Mouse (Mus musculus): ENCODE data around the gene Slc9a5. TPM values are rescaled to one million over a fixed set of nuclear protein-coding genes. Genes with fewer than 3 reads are reported as not detected.

Slc9a5 gene
- 1 to 10 TPM; 2.1 to 9.3 (median 3.8) TPM for total RNA-seq (2018; cell fraction: chromatin; rRNA removed)
- total RNA-seq (2018; cell fraction: cytosol; rRNA removed) = under 1 TPM; 0.06 to 0.51 (median 0.25) TPM
- 10 to 100 TPM in 1 of 26 experiments, 1 to 10 TPM in 22, under 1 TPM in 3; 0.85 to 20.0 (median 2.7) TPM for total RNA-seq (2018; cell fraction: nucleus; rRNA removed)
- polyA plus RNA-seq (2018) = 0.36 to 0.94 TPM (median 0.36 TPM) in 3 replicates

DNA sequence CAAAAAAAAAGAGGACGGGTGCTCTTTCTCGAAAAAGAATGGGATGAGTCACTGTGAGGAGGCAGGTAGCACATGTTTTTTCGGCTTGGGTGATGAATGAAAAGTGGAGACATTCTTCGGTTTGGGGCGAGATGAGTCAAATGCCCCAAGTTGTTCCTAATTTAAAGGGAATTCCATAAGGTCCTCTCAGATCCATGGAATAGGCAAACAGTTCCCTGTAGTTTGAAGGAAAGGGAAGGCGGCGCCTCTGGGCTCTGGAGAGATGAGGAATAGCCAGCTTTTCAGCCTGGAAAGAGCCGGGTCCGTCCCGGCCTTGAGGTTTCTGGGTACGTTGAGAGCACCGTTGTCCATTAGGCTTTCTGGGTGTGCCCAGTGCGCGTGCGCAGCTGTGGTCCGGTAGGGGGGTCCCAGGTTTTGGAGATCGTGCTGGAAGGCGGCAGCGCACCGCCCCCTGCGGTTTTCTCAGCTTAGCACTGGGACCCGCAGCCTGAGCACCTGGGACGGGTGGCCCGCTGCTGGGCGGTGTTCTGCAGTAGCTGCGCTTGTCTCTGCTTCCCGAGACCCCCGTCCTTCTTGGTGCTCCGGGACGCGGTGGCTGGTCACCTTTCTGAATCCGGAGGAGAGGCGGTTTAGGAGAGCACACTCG lies at the start of gene Slc9a5:
Slc9a5 (plus strand) TSS at position 394 of the 646 bp plus-strand sequence.
- 1% methylated on average over 34 of the region's 34 CpGs for WGBS (ENCODE audit: missing documents)
- H3K79me2 ChIP-seq (ENCODE audit: inconsistent target) = peaks cover 32% of the 10 kb centered on the region
- H3K4me3 ChIP-seq (ENCODE audit: inconsistent target) = peak within 1 kb of the TSS; percentile 88
- H3K27ac ChIP-seq = peak within 1 kb of the TSS; percentile 79
- H3K36me3 ChIP-seq (ENCODE audit: inconsistent target) = no peaks in the 10 kb centered on the region

DNA sequence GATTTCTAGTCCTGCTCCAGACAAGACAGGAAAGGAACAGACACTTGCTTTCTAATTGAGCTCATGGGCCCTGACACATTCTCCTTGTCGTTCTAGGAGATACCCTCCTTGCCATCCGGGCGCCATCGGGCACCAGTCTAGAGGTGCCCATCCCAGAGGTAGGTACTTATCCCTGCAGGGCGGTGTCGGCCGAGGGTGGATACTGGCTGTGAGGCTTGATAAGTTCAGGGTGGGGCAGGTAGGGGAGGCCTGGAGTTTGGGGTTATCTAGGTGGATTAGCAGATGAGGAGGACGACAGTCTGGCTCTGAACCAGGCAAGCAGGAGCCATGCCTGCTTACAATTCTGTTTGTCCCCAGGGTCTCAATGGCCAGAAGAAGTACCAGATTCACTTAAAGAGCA lies 48.7 kb upstream of the Slc9a5 start:
- no peak overlapping the region for H3K27ac ChIP-seq
- WGBS (ENCODE audit: missing documents) = 99% methylated on average over 8 of the region's 8 CpGs
- H3K79me2 ChIP-seq (ENCODE audit: inconsistent target) = peaks cover 38% of the 10 kb centered on the region
- H3K36me3 ChIP-seq (ENCODE audit: inconsistent target) = peaks cover 26% of the 10 kb centered on the region; the same call in 1 of the 2 replicates
- no peak overlapping the region for H3K4me3 ChIP-seq (ENCODE audit: inconsistent target)

DNA sequence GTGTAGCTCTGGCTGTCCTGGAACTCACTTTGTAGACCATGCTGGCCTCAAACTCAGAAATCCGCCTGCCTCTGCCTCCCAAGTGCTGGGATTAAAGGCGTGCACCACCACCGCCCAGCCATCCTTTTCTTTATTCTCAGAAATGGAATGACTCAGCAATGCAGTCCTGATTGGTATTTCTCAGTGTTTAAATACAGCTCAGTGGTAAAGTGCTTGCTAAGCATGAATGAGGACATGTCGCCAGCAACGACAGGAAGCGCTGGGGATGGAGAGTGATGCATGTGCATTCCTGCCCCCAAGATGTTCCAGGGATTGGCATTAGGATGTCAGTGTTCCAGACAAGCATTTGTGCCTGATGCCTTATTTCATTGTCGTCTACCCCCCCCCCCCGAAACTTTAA lies 45.2 kb upstream of the Slc9a5 start:
- 75% methylated on average over 8 of the region's 8 CpGs for WGBS (ENCODE audit: missing documents)
- H3K27ac ChIP-seq = peak overlapping the region; percentile 45; the same call in 1 of the 2 replicates
- H3K79me2 ChIP-seq (ENCODE audit: inconsistent target) = peaks cover 31% of the 10 kb centered on the region
- H3K4me3 ChIP-seq (ENCODE audit: inconsistent target) = no peak overlapping the region
- H3K36me3 ChIP-seq (ENCODE audit: inconsistent target) = peaks cover 38% of the 10 kb centered on the region; the same call in 1 of the 2 replicates

DNA sequence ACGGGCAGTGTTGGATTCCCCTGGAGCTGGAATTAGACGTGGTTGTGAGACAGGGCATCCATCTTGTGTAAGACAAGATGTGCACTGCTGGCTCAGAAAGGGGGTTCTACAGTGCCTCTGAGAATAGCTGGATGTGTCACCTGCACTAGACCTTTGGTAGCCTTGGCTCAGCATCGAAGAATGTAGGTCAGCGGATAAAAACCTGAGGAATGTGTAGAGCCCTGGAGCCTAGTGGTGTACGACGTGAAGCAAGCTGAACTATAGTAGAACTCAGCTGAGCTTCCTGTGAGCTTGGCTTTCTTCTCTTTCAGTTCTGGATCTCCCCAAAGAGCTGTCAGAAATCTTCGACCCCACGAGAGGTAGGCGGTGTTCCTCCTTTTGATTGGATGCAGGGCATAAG lies 44.8 kb upstream of the Slc9a5 start:
- no peak overlapping the region for H3K4me3 ChIP-seq (ENCODE audit: inconsistent target)
- peaks cover 26% of the 10 kb centered on the region for H3K79me2 ChIP-seq (ENCODE audit: inconsistent target)
- H3K36me3 ChIP-seq (ENCODE audit: inconsistent target) = peaks cover 43% of the 10 kb centered on the region; the same call in 1 of the 2 replicates
- WGBS (ENCODE audit: missing documents) = 88% methylated on average over 7 of the region's 9 CpGs
- 0 out of 2 replicates have a peak overlapping the region, but pooled peaks have one; percentile 12 for H3K27ac ChIP-seq

DNA sequence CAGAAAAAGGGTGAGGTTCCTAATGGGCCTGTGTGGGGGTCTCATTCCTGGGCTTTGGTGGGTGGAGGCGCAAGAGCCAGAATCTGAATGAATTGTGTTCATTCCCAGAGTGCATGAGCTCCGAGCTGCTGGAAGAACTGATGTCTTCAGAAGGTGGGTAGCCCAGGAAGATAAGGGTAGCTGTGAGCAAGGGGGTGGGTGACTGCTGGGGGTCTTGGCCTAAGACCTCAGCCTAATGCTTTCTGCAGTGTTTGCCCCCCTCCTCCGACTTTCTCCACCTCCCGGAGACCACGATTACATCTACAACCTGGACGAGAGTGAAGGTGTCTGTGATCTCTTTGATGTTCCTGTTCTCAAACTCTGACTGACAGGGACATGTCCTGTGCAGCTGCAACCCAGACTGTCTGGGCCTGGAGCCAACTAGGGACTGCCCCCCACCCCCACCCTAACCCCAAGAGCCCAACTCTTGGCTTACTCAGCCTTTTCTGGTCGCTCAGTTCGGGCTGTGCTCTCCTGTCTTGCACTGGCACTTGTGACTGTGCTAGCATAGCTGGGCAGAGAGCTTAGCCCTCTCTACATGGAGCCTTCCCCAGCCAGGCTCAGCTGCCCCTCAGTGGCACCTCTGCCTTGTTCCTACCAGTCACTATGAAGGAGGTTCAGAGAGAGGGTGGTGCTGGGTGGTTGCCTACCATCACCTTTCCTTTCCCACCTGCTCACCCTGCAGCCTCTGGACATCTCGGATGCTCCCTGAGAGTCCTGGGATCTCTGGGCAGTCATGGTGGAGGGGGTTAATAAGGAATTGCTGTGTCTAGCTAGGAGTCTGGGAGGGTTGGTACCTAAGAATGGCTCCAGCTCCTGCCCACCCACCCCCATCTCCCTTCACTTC lies 44.1 kb upstream of the Slc9a5 start:
- Histone ChIP-seq H3K27ac (peak overlapping the region; percentile 27; the same call in 1 of the 2 replicates), H3K36me3 (ENCODE audit: inconsistent target) (peaks cover 50% of the 10 kb centered on the region; the same call in 1 of the 2 replicates), H3K79me2 (ENCODE audit: inconsistent target) (peaks cover 19% of the 10 kb centered on the region), H3K4me3 (ENCODE audit: inconsistent target) (no peak overlapping the region)
- 71% methylated on average over 9 of the region's 9 CpGs for WGBS (ENCODE audit: missing documents)

DNA sequence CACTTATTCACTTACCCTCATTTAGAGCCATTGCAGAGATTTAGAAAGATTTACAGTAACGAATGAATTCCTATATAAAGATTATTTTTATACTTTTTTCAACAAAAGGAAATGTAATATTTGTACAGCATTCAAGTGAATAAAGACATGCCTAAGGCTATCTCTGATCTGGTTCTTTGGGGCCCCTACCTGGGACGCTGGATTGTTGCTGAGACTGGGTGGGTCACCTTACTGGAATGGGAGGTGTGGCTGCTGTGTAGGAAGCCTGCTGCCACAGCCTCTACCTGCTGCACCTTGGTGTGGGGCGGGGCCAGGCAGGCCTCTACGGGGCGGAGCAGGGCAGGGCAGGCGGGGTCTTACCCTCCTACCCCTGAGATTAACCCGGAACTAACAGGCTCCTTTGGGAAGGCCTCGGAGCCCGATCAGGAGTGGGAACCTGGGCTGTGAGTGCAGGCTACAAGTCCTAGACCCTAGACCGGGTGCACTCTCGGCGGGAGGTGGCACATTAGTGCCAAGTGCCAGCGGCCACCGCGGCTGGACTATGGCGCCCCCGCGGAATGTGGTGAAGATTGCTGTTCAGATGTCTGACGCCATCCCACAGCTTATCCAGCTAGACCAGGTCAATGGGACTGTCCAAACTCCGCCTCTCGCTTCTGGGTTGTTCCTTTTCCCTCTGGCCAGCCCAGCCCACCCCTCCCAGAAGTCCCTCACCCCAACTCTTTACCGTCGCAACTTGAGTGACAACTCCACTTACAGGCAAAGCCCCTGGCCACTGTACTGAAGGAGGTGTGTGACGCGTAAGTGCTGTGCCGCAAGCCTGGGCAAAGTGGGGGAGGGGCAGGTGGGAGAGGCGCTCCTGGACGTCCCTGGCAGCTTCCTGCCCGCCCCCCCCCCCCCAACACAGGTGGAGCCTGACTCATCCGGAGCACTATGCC lies 43.2 kb upstream of the Slc9a5 start, which contains the start of gene Elmo3:
Elmo3 (plus strand) TSS at position 391 of the 935 bp plus-strand sequence.
- H3K27ac ChIP-seq = peak within 1 kb of the TSS; percentile 27; the same call in 1 of the 2 replicates
- H3K79me2 ChIP-seq (ENCODE audit: inconsistent target) = peaks cover 10% of the 10 kb centered on the region; the same call in 1 of the 2 replicates
- H3K4me3 ChIP-seq (ENCODE audit: inconsistent target) = no peak within 1 kb of the TSS
- peaks cover 48% of the 10 kb centered on the region; the same call in 1 of the 2 replicates for H3K36me3 ChIP-seq (ENCODE audit: inconsistent target)
- 23% methylated on average over 29 of the region's 30 CpGs for WGBS (ENCODE audit: missing documents)

DNA sequence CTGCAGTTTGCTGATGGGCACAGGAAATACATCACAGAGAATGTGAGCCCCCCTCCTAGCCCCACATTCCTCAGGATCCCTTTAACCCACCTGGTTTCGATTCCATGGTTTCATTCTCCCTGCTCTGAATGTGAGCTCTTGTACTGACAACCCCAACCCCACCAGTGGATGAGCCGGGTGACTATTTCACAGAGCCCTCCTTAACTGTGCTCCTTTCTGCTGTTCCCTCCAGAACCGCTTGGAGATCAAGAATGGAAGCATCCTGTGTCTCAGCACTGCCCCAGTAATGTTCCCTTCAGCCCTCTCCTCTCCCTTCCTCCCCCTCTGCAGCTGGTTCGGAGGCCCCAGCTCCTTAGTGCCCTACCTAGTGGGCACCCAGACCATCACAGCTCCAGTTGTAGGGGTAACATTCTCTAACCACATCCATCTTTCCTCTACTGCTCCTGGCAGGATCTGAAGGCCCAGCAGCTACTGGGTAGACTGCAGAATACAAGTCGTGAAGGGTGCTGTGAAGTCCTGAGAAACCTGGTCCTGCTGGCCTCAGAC lies 42.4 kb upstream of the Slc9a5 start:
- WGBS (ENCODE audit: missing documents) = 62% methylated on average over 5 of the region's 5 CpGs
- peaks cover 3% of the 10 kb centered on the region; the same call in 1 of the 2 replicates for H3K79me2 ChIP-seq (ENCODE audit: inconsistent target)
- H3K36me3 ChIP-seq (ENCODE audit: inconsistent target) = peaks cover 41% of the 10 kb centered on the region; the same call in 1 of the 2 replicates
- H3K4me3 ChIP-seq (ENCODE audit: inconsistent target) = no peak overlapping the region
- H3K27ac ChIP-seq = no peak overlapping the region

DNA sequence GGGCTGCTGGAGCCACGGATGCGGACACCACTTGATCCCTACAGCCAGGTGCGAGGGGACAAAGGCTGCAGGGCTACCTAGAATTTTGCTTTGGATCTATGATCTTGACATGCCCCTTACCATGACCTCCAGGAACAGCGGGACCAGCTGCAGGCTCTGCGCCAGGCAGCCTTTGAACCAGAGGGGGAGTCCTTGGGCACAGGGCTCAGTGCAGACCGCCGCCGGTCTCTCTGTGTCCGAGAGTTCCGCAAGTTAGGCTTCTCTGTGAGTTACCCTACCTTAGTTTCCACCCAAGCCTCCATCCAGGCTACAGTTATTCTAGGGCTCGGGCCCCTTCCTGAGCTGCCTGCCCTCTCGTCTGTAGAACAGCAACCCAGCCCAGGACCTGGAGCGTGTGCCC lies 41.0 kb upstream of the Slc9a5 start:
- 96% methylated on average over 13 of the region's 13 CpGs for WGBS (ENCODE audit: missing documents)
- no peak overlapping the region for H3K4me3 ChIP-seq (ENCODE audit: inconsistent target)
- no peak overlapping the region for H3K27ac ChIP-seq
- H3K36me3 ChIP-seq (ENCODE audit: inconsistent target) = peaks cover 37% of the 10 kb centered on the region
- no peaks in the 10 kb centered on the region for H3K79me2 ChIP-seq (ENCODE audit: inconsistent target)

DNA sequence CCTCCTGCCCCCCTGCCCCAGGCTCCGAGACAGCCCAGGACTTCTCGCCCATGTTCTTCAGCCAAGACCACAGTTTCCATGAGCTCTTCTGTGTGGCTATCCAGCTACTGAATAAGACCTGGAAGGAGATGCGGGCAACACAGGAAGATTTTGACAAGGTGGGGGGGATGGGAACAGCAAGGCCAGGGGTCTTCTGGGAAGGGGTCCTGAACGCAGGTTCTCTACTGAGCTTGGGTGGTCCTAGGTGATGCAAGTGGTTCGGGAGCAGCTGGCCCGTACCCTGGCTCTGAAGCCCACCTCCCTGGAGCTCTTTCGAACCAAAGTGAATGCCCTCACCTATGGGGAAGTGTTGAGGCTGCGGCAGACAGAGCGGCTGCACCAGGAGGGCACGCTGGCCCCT lies 40.2 kb upstream of the Slc9a5 start:
- H3K36me3 ChIP-seq (ENCODE audit: inconsistent target) = peaks cover 45% of the 10 kb centered on the region
- no peaks in the 10 kb centered on the region for H3K79me2 ChIP-seq (ENCODE audit: inconsistent target)
- H3K27ac ChIP-seq = no peak overlapping the region
- 93% methylated on average over 10 of the region's 10 CpGs for WGBS (ENCODE audit: missing documents)
- no peak overlapping the region for H3K4me3 ChIP-seq (ENCODE audit: inconsistent target)

DNA sequence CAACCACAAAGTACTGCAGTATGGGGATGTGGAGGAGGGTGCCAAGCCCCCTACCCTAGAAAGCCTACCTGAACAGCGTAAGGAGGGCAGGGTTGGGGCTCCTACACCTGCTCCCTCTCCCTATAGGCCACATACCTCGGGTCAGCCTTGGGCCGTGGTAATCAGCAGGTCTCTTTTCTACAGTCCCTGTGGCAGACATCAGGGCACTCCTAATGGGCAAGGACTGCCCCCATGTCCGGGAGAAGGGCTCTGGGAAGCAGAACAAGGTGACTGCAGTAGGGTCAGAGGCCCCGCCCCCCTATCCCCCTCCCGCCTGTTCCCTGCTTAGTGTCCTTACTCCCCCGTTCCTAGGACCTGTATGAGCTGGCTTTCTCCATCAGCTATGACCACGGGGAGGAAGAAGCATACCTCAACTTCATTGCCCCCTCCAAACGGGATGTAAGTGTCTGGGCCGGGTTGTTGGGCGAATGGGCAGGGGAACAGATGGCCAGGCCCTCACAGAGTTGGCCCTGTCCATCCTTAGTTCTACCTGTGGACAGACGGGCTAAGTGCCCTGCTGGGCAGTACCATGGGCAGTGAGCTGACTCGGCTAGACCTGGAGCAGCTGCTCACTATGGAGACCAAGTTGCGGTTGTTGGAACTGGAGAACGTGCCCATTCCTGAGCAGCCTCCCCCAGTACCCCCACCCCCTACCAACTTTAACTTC lies 39.3 kb upstream of the Slc9a5 start:
- no peak overlapping the region for H3K4me3 ChIP-seq (ENCODE audit: inconsistent target)
- H3K27ac ChIP-seq = no peak overlapping the region
- 90% methylated on average over 14 of the region's 15 CpGs for WGBS (ENCODE audit: missing documents)
- no peaks in the 10 kb centered on the region for H3K79me2 ChIP-seq (ENCODE audit: inconsistent target)
- H3K36me3 ChIP-seq (ENCODE audit: inconsistent target) = peaks cover 53% of the 10 kb centered on the region

DNA sequence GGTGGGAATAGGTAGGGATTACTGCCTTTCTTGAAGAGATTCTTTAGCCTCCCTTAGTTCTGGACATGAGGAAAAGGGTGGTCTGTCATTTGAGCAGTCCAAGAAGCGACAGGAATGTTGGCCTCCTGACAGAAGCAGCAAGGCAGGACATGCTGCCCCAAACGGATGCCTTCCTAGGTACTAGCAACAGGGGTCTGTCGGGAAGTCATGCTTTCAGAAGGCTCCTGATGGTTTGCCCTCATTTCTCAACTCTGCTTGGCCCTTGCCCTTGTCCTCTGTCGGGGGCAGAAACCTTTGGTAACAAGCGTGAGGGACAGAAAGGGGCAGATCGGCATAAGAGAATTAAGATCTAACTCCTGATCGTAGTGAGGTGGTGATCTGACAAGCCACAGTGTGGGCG lies 38.5 kb upstream of the Slc9a5 start:
- Histone ChIP-seq H3K36me3 (ENCODE audit: inconsistent target) (peaks cover 56% of the 10 kb centered on the region), H3K27ac (no peak overlapping the region), H3K79me2 (ENCODE audit: inconsistent target) (no peaks in the 10 kb centered on the region), H3K4me3 (ENCODE audit: inconsistent target) (no peak overlapping the region)
- 97% methylated on average over 8 of the region's 8 CpGs for WGBS (ENCODE audit: missing documents)

DNA sequence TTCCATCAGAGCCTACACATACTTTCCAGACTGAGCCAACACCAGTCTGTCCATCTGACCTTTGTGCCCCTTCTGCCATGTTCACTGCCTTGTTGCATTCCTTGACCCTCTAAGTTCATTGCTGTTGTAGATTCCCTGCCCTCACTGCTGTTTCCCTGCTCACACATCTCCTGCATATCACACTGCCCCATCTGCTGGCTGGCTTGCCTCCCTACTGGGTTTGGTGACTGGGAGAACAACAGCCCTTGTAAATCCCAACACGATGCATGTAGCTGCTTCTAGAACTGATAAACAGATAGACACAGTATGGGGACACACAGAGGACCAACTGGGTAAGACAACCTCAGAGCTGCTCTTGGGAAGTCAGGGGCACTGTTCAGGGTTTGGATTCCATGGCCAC lies 36.9 kb upstream of the Slc9a5 start:
- Histone ChIP-seq H3K79me2 (ENCODE audit: inconsistent target) (no peaks in the 10 kb centered on the region), H3K4me3 (ENCODE audit: inconsistent target) (no peak overlapping the region), H3K27ac (no peak overlapping the region), H3K36me3 (ENCODE audit: inconsistent target) (peaks cover 64% of the 10 kb centered on the region)
- 90% methylated on average over 1 of the region's 1 CpGs for WGBS (ENCODE audit: missing documents)

DNA sequence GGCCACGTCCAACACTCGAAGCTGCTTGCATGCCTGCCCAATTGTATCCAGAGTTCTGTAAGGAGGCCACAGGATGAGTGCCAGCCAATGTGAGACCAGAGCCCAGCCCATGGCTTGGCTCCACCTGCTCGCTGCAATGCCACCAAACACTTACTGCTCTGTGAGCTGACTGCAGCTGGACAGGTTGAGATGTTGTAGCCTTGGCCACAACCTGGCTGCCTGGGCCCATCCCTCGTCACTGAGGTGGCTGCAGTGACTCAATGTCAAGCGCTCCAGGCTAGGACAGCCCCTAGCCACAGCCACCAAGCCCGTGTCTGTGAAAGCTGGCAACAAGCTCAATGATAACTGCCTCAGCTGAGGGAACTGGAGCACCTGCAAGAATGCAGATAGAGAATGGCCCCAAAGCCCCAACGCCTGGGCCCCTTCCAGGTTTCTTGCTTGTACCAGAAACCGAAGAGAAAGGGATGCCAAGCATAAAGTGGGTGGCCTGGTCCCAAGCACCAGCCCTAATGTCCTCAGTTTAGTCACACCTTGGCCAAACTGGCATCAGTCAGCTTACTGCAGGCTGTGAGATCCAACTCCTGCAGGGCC lies 35.7 kb upstream of the Slc9a5 start:
- no peaks in the 10 kb centered on the region for H3K79me2 ChIP-seq (ENCODE audit: inconsistent target)
- H3K36me3 ChIP-seq (ENCODE audit: inconsistent target) = peaks cover 56% of the 10 kb centered on the region
- WGBS (ENCODE audit: missing documents) = 93% methylated on average over 8 of the region's 8 CpGs
- H3K27ac ChIP-seq = no peak overlapping the region
- no peak overlapping the region for H3K4me3 ChIP-seq (ENCODE audit: inconsistent target)

Measured in macrophage (primary cell).